Mouse (Mus musculus) cortical plate, adult 2 months (tissue): ENCODE measurements around the gene Iqce.

Experiments used
- CTCF ChIP-seq: fragments of 200-500 bp; IDR thresholded peaks from 2 replicates; pipeline ENCODE4 v1.5.1; 2011; ENCODE audit warnings: mild to moderate bottlenecking, control low read depth, low read length; ENCODE audit not compliant: insufficient read depth; ENCODE audit errors: extremely low read depth
- POLR2A ChIP-seq: fragments of 200-500 bp; IDR thresholded peaks from 2 replicates; pipeline ENCODE4 v1.6.1; 2011; ENCODE audit warnings: mild to moderate bottlenecking, low read length, control low read depth; ENCODE audit not compliant: insufficient read depth; ENCODE audit errors: extremely low read depth

DNA sequence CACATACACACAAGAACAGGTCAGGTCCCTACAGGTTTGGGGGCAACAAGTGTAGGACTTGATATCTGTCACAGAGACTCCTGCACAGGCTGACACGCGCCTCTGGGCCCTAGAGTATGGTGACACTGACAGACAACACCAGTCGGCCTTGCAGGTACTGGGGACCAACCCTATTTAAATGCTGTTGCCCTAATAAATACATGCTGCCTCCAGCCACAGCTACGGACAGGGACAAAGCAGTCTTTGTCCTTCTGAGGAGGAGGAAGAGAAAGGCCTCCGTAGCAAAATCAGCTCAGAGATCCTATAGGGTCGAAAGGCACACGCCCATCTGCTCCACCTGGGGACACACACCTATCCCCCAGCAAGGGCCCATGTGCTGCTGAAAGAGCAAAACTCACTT is 6.2 kb downstream of the Iqce start:
- TF ChIP-seq POLR2A (no peak), CTCF (no peak)
